Mouse (Mus musculus) layer of hippocampus, adult 18-20 months (tissue): ENCODE results near the gene Sesn3. TPM values are rescaled to one million over a fixed set of nuclear protein-coding genes. Genes with fewer than 3 reads are reported as not detected.
"Not testable (repeated sequence)": the region's sequence is repeated elsewhere in the genome, so short reads cannot be mapped to it uniquely, and the experiment has no call there.

Experiments
- DNase-seq, 2 experiments: peaks; one replicate each; pipeline ENCODE4 v3.0.0; 2022; ENCODE audit warnings: low spot score in 2 of 2
- total RNA-seq, 2 experiments: library from RNA; stranded (reverse); gene quantifications; 2 replicates each; pipeline ENCODE4 v1.2.3; 2021

Sesn3 gene
- total RNA-seq, 2 experiments from 2014 or later = 77.5 to 87.8 TPM

GRCm38 (mm10) chr9:14277365-14277991 is 2.6 kb downstream of the Sesn3 start:
- DNase-seq = peak in 1 of 2 experiments; percentile 30

GRCm38 (mm10) chr9:14280696-14281095 is 5.8 kb downstream of the Sesn3 start:
- DNase-seq = no peak

- DNase-seq = no peak
Measured at GRCm38 (mm10) chr9:14285036-14285435, 10.2 kb downstream of the Sesn3 start.

GRCm38 (mm10) chr9:14287234-14287633 is 12.4 kb downstream of the Sesn3 start:
- DNase-seq = no peak

GRCm38 (mm10) chr9:14288500-14288899 is 13.6 kb downstream of the Sesn3 start:
- DNase-seq = no peak

GRCm38 (mm10) chr9:14293866-14294265 is 19.0 kb downstream of the Sesn3 start:
- no peak for DNase-seq

- DNase-seq = no peak
Measured at GRCm38 (mm10) chr9:14295680-14296440, 21.0 kb downstream of the Sesn3 start.

- DNase-seq = no peak
Measured at GRCm38 (mm10) chr9:14297204-14297603, 22.3 kb downstream of the Sesn3 start.

- DNase-seq = no peak
Measured at GRCm38 (mm10) chr9:14299819-14300218, 25.0 kb downstream of the Sesn3 start.

GRCm38 (mm10) chr9:14300795-14301194 is 25.9 kb downstream of the Sesn3 start:
- no peak for DNase-seq

GRCm38 (mm10) chr9:14304262-14304968 is 29.5 kb downstream of the Sesn3 start:
- peak in 1 of 2 experiments; percentile 34 for DNase-seq

GRCm38 (mm10) chr9:14307341-14307740 is 32.5 kb downstream of the Sesn3 start:
- no peak for DNase-seq

GRCm38 (mm10) chr9:14313968-14314367 is 39.1 kb downstream of the Sesn3 start:
- no peak for DNase-seq

GRCm38 (mm10) chr9:14314477-14314876 is 39.6 kb downstream of the Sesn3 start:
- no peak for DNase-seq

GRCm38 (mm10) chr9:14316618-14317017 is 41.8 kb downstream of the Sesn3 start:
- DNase-seq = no peak

- no peak for DNase-seq
Measured at GRCm38 (mm10) chr9:14335829-14336228, 61.0 kb downstream of the Sesn3 start.

- DNase-seq = no peak
Measured at GRCm38 (mm10) chr9:14336901-14337300, 62.0 kb downstream of the Sesn3 start.

GRCm38 (mm10) chr9:14338701-14339100 is 63.8 kb downstream of the Sesn3 start:
- no peak for DNase-seq

GRCm38 (mm10) chr9:14342041-14342668 is 67.3 kb downstream of the Sesn3 start:
- peak; percentile 48 to 84 for DNase-seq

- DNase-seq = not testable (repeated sequence)
Measured at GRCm38 (mm10) chr9:14345866-14346265, 71.0 kb downstream of the Sesn3 start.

GRCm38 (mm10) chr9:14348416-14348815 is 73.5 kb downstream of the Sesn3 start:
- peak in 1 of 2 experiments; percentile 28 for DNase-seq

- DNase-seq = no peak
Measured at GRCm38 (mm10) chr9:14349380-14349779, 74.5 kb downstream of the Sesn3 start.
